Mouse (Mus musculus) left cerebral cortex, adult 2 months (tissue): ENCODE data around the gene Rnpep. TPM values are rescaled to one million over a fixed set of nuclear protein-coding genes. Genes with fewer than 3 reads are reported as not detected.

Source experiments
- DNase-seq, 2 experiments: peaks; one replicate each; pipeline ENCODE4 v3.0.0; 2021 to 2022; ENCODE audit warnings: low spot score in 2 of 2, mixed read lengths in 1 of 2; ENCODE audit errors: extremely low spot score in 1 of 2
- H3K27ac ChIP-seq: fragments of 200-600 bp; 2 replicates; pipeline ENCODE4 v1.8.1; 2022
- H3K4me3 ChIP-seq: fragments of 200-600 bp; 2 replicates; pipeline ENCODE4 v1.8.1; 2022
- CTCF ChIP-seq: fragments of 200-600 bp; IDR thresholded peaks from 2 replicates; pipeline ENCODE4 v1.8.1; 2022; ENCODE audit warnings: antibody characterized with exemption, mild to moderate bottlenecking, moderate library complexity
- intact Hi-C: fragments of 180-260 bp; cut with DNase I; formaldehyde crosslinking; loops from one replicate; pipeline ENCODE4 v1.15.1; 2025
- total RNA-seq, 2 experiments: library from RNA; stranded (reverse); gene quantifications; 2 replicates each; pipeline ENCODE4 v1.2.3; 2021

The Rnpep gene
- total RNA-seq, 2 experiments from 2014 or later, result 57.1 to 58.0 TPM

- intact Hi-C loops, result loop anchor here (5.0 kb wide), 1 partner anchor 38 kb away; no protein-coding TSS in a partner anchor
- H3K4me3 ChIP-seq, result no peak overlapping the region
- DNase-seq, result no peak
- TF ChIP-seq CTCF, result no peak
- H3K27ac ChIP-seq, result no peak overlapping the region
These were observed 58.8 kb downstream of the Rnpep start for GRCm38 (mm10) chr1:135224981-135225604.

- Histone ChIP-seq H3K27ac (no peak overlapping the region), H3K4me3 (no peak overlapping the region)
- intact Hi-C loops, result loop anchor here (5.0 kb wide), 1 partner anchor 37 kb away; no protein-coding TSS in a partner anchor
- no peak for DNase-seq
- no peak for TF ChIP-seq CTCF
These were observed 59.7 kb downstream of the Rnpep start for GRCm38 (mm10) chr1:135224147-135224546.

- no peak for TF ChIP-seq CTCF
- intact Hi-C loops, result no loop called here
- DNase-seq, result no peak
- no peak overlapping the region for H3K27ac ChIP-seq
- no peak overlapping the region for H3K4me3 ChIP-seq
These were observed 66.2 kb downstream of the Rnpep start for GRCm38 (mm10) chr1:135217607-135218233.

GRCm38 (mm10) chr1:135213772-135214640 is 69.9 kb downstream of the Rnpep start:
- H3K27ac ChIP-seq, result no peak overlapping the region
- H3K4me3 ChIP-seq, result no peak overlapping the region
- no peak for DNase-seq
- TF ChIP-seq CTCF, result no peak
- intact Hi-C loops, result no loop called here

Other genes with a start within 250 kb of the Rnpep start
- 1 to 10 TPM; 1.6 to 1.9 TPM for gene Lgr6, start 178.8 kb downstream of the Rnpep start, total RNA-seq
- under 1 TPM; 0.09 to 0.37 TPM for gene Ptpn7, start 151.4 kb downstream of the Rnpep start, total RNA-seq
- 100 to 1,000 TPM; 262 to 263 TPM for gene Arl8a, start 137.3 kb downstream of the Rnpep start, total RNA-seq
- gene Gpr37l1, start 116.4 kb downstream of the Rnpep start, total RNA-seq, result 100 to 1,000 TPM; 168 to 183 TPM
- gene Elf3, start 25.5 kb downstream of the Rnpep start, total RNA-seq, result not detected
- gene Timm17a, start 29.7 kb upstream of the Rnpep start, total RNA-seq, result 100 to 1,000 TPM; 158 to 181 TPM
- gene Lmod1, start 40.7 kb upstream of the Rnpep start, total RNA-seq, result 1 to 10 TPM; 1.0 to 1.1 TPM
- 100 to 1,000 TPM; 172 to 174 TPM for gene Shisa4, start 91.2 kb upstream of the Rnpep start, total RNA-seq
- gene Ipo9, start 146.4 kb upstream of the Rnpep start, total RNA-seq, result 100 to 1,000 TPM; 183 to 186 TPM